Mouse (Mus musculus): Measurements from ENCODE around the gene Traf3ip3. TPM values are rescaled to one million over a fixed set of nuclear protein-coding genes. Genes with fewer than 3 reads are reported as not detected.
A peak's percentile ranks its signal among the peaks of the same experiment; 100 is the strongest.

Gene Traf3ip3
- polyA plus RNA-seq, 1 experiment = 11.5 TPM

GRCm38 (mm10) chr1:193189771-193190170 lies 11.7 kb downstream of the Traf3ip3 start:
- H3K36me3 ChIP-seq (ENCODE audit: control insufficient read depth, insufficient read depth) = no peaks in the 10 kb centered on the region
- no peak overlapping the region for H3ac ChIP-seq (ENCODE audit: control insufficient read depth, insufficient read length)
- no peaks in the 10 kb centered on the region for H3K79me2 ChIP-seq (ENCODE audit: control insufficient read depth, insufficient read depth)
- H3K4me3 ChIP-seq = no peak overlapping the region
- peak overlapping the region; percentile 68 for H3K4me2 ChIP-seq (ENCODE audit: low read depth)
- TF ChIP-seq CEBPB (IDR thresholded peaks at IDR 0.05; ENCODE audit: insufficient read depth, poor library complexity, severe bottlenecking) (0 out of 2 replicates have a peak, but pooled peaks have one; percentile 30), MYOG (IDR thresholded peaks at IDR 0.05; ENCODE audit: control insufficient read depth in 1 of 3, insufficient read depth in 1 of 3, insufficient read length in 2 of 3, low read depth in 2 of 3) (no peak)
- H3K27me3 ChIP-seq (ENCODE audit: control insufficient read depth, insufficient read depth, insufficient read length) = no peaks in the 10 kb centered on the region

- Histone ChIP-seq H3K27me3 (ENCODE audit: control insufficient read depth, insufficient read depth, insufficient read length) (no peaks in the 10 kb centered on the region), H3K4me3 (no peak overlapping the region), H3K4me2 (ENCODE audit: low read depth) (peak overlapping the region; percentile 68), H3ac (ENCODE audit: control insufficient read depth, insufficient read length) (no peak overlapping the region), H3K36me3 (ENCODE audit: control insufficient read depth, insufficient read depth) (no peaks in the 10 kb centered on the region), H3K79me2 (ENCODE audit: control insufficient read depth, insufficient read depth) (no peaks in the 10 kb centered on the region)
- no peak for TF ChIP-seq MAX (IDR thresholded peaks at IDR 0.05; ENCODE audit: low read depth)
- no peak for TF ChIP-seq E2F4 (IDR thresholded peaks at IDR 0.05; ENCODE audit: insufficient read depth)
- peak; percentile 46 for TF ChIP-seq POLR2A (IDR thresholded peaks at IDR 0.05; ENCODE audit: insufficient read length, low read depth)
- peak; percentile 15 to 95 (median 94) for TF ChIP-seq MYOD1 (IDR thresholded peaks at IDR 0.05; ENCODE audit: control insufficient read depth in 1 of 3, insufficient read length in 2 of 3, low read depth in 2 of 3)
- TF ChIP-seq MYOG (IDR thresholded peaks at IDR 0.05; ENCODE audit: control insufficient read depth in 1 of 3, insufficient read depth in 1 of 3, insufficient read length in 2 of 3, low read depth in 2 of 3) = peak in 2 of 3 experiments; percentile 72 to 85
- TF ChIP-seq CEBPB (IDR thresholded peaks at IDR 0.05; ENCODE audit: insufficient read depth, poor library complexity, severe bottlenecking) = 0 out of 2 replicates have a peak, but pooled peaks have one; percentile 2
- TF ChIP-seq TCF12 (IDR thresholded peaks at IDR 0.05; ENCODE audit: insufficient read depth, poor library complexity, severe bottlenecking) = peak; percentile 31
Observed at GRCm38 (mm10) chr1:193189151-193189621, 12.3 kb downstream of the Traf3ip3 start.

GRCm38 (mm10) chr1:193188257-193188656 lies 13.2 kb downstream of the Traf3ip3 start:
- no peaks in the 10 kb centered on the region for H3K36me3 ChIP-seq (ENCODE audit: control insufficient read depth, insufficient read depth)
- no peak for TF ChIP-seq MYOG (IDR thresholded peaks at IDR 0.05; ENCODE audit: control insufficient read depth in 1 of 3, insufficient read depth in 1 of 3, insufficient read length in 2 of 3, low read depth in 2 of 3)
- no peak for TF ChIP-seq USF1 (IDR thresholded peaks at IDR 0.05; ENCODE audit: low read depth)
- TF ChIP-seq SRF (IDR thresholded peaks at IDR 0.05; ENCODE audit: control insufficient read depth, insufficient read length, low read depth) = no peak
- TF ChIP-seq POLR2A (IDR thresholded peaks at IDR 0.05; ENCODE audit: insufficient read length, low read depth) = no peak
- no peak for TF ChIP-seq CEBPB (IDR thresholded peaks at IDR 0.05; ENCODE audit: insufficient read depth, poor library complexity, severe bottlenecking)
- TF ChIP-seq MYOD1 (IDR thresholded peaks at IDR 0.05; ENCODE audit: control insufficient read depth in 1 of 3, insufficient read length in 2 of 3, low read depth in 2 of 3) = no peak
- no peak for TF ChIP-seq E2F4 (IDR thresholded peaks at IDR 0.05; ENCODE audit: insufficient read depth)
- no peak for TF ChIP-seq POLR2AphosphoS2 (IDR thresholded peaks at IDR 0.05; ENCODE audit: insufficient read length, low read depth)
- TF ChIP-seq REST (IDR thresholded peaks at IDR 0.05; ENCODE audit: insufficient read depth, insufficient read length) = no peak
- TF ChIP-seq MAX (IDR thresholded peaks at IDR 0.05; ENCODE audit: low read depth) = no peak
- no peak for TF ChIP-seq TCF3 (IDR thresholded peaks at IDR 0.05; ENCODE audit: insufficient read length, low read depth)
- TF ChIP-seq TCF12 (IDR thresholded peaks at IDR 0.05; ENCODE audit: insufficient read depth, poor library complexity, severe bottlenecking) = no peak
- peak overlapping the region; percentile 68 for H3K4me2 ChIP-seq (ENCODE audit: low read depth)
- no peaks in the 10 kb centered on the region for H3K27me3 ChIP-seq (ENCODE audit: control insufficient read depth, insufficient read depth, insufficient read length)
- H3ac ChIP-seq (ENCODE audit: control insufficient read depth, insufficient read length) = no peak overlapping the region
- no peak overlapping the region for H3K4me3 ChIP-seq
- H3K79me2 ChIP-seq (ENCODE audit: control insufficient read depth, insufficient read depth) = no peaks in the 10 kb centered on the region

- no peak overlapping the region for H3K4me2 ChIP-seq (ENCODE audit: low read depth)
- TF ChIP-seq MYOG (IDR thresholded peaks at IDR 0.05; ENCODE audit: control insufficient read depth in 1 of 3, insufficient read depth in 1 of 3, insufficient read length in 2 of 3, low read depth in 2 of 3) (no peak), POLR2AphosphoS2 (IDR thresholded peaks at IDR 0.05; ENCODE audit: insufficient read length, low read depth) (no peak), TCF12 (IDR thresholded peaks at IDR 0.05; ENCODE audit: insufficient read depth, poor library complexity, severe bottlenecking) (no peak), REST (IDR thresholded peaks at IDR 0.05; ENCODE audit: insufficient read depth, insufficient read length) (no peak), MYOD1 (IDR thresholded peaks at IDR 0.05; ENCODE audit: control insufficient read depth in 1 of 3, insufficient read length in 2 of 3, low read depth in 2 of 3) (no peak), MAX (IDR thresholded peaks at IDR 0.05; ENCODE audit: low read depth) (no peak), SRF (IDR thresholded peaks at IDR 0.05; ENCODE audit: control insufficient read depth, insufficient read length, low read depth) (no peak), USF1 (IDR thresholded peaks at IDR 0.05; ENCODE audit: low read depth) (no peak), POLR2A (IDR thresholded peaks at IDR 0.05; ENCODE audit: insufficient read length, low read depth) (no peak), CEBPB (IDR thresholded peaks at IDR 0.05; ENCODE audit: insufficient read depth, poor library complexity, severe bottlenecking) (no peak), TCF3 (IDR thresholded peaks at IDR 0.05; ENCODE audit: insufficient read length, low read depth) (no peak), E2F4 (IDR thresholded peaks at IDR 0.05; ENCODE audit: insufficient read depth) (no peak)
- H3ac ChIP-seq (ENCODE audit: control insufficient read depth, insufficient read length) = no peak overlapping the region
- no peaks in the 10 kb centered on the region for H3K36me3 ChIP-seq (ENCODE audit: control insufficient read depth, insufficient read depth)
- no peaks in the 10 kb centered on the region for H3K79me2 ChIP-seq (ENCODE audit: control insufficient read depth, insufficient read depth)
- H3K4me3 ChIP-seq = no peak overlapping the region
- no peaks in the 10 kb centered on the region for H3K27me3 ChIP-seq (ENCODE audit: control insufficient read depth, insufficient read depth, insufficient read length)
Observed at GRCm38 (mm10) chr1:193181104-193181503, 20.4 kb downstream of the Traf3ip3 start.

GRCm38 (mm10) chr1:193174143-193174733 lies 27.3 kb downstream of the Traf3ip3 start:
- Histone ChIP-seq H3K36me3 (ENCODE audit: control insufficient read depth, insufficient read depth) (no peaks in the 10 kb centered on the region), H3K79me2 (ENCODE audit: control insufficient read depth, insufficient read depth) (no peaks in the 10 kb centered on the region), H3K4me3 (peak overlapping the region; percentile 85), H3ac (ENCODE audit: control insufficient read depth, insufficient read length) (peak overlapping the region; percentile 50), H3K27me3 (ENCODE audit: control insufficient read depth, insufficient read depth, insufficient read length) (no peaks in the 10 kb centered on the region), H3K4me2 (ENCODE audit: low read depth) (peak overlapping the region; percentile 88)
- TF ChIP-seq MYOG (IDR thresholded peaks at IDR 0.05; ENCODE audit: control insufficient read depth in 1 of 3, insufficient read depth in 1 of 3, insufficient read length in 2 of 3, low read depth in 2 of 3) (peak; percentile 23 to 92 (median 65)), USF1 (IDR thresholded peaks at IDR 0.05; ENCODE audit: low read depth) (no peak), TCF3 (IDR thresholded peaks at IDR 0.05; ENCODE audit: insufficient read length, low read depth) (peak; percentile 50), TCF12 (IDR thresholded peaks at IDR 0.05; ENCODE audit: insufficient read depth, poor library complexity, severe bottlenecking) (peak; percentile 9), MYOD1 (IDR thresholded peaks at IDR 0.05; ENCODE audit: control insufficient read depth in 1 of 3, insufficient read length in 2 of 3, low read depth in 2 of 3) (peak in 2 of 3 experiments; percentile 84)

All from myocyte (in vitro differentiated cells).